Mouse (Mus musculus): ENCODE measurements around the gene Fitm1.

DNA sequence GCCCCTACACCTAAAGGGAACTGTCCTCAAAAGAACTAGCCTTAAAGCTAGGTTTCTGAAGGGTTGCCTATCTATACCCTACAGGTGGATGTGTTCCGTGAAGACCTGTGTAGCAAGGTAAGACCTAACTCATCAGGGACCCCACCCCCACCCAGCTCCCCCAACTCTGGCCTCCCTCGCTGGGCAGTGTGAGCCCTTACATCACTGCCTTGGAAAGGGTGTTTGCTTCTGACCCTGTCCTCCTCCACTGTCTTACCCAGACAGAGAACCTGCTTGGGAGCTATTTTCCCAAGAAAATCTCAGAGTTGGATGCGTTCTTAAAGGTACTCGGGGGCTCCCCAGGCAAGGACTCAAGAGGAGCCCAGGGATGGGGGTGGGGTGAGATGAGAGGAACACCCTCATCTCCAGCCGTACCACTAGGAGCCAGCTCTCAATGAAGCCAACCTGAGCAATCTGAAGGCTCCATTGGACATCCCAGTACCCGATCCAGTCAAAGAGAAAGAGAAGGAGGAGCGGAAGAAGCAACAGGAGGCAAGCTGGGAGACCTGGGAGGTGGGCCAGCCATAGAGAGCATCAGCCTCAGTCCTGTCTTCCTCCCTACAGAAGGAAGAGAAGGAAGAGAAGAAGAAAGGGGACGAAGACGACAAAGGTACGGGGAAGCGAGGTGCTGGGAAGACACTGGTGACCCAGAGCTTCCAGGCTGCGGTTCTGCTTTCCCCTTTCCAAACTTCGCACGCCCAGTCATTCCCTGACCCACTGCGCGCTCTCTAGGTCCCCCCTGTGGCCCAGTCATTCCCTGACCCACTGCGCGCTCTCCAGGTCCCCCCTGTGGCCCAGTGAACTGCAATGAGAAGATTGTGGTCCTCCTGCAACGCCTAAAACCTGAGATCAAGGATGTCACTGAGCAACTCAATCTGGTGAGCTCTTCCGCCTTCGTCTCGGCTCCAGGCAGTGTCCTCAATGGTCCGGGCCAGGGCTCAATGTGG, 4.4 kb downstream of the Fitm1 start:
- TF ChIP-seq POLR2A (IDR thresholded peaks at IDR 0.05; ENCODE audit: borderline replicate concordance, control insufficient read depth, low read depth, low read length), result no peak
- no peak for TF ChIP-seq CTCF (IDR thresholded peaks at IDR 0.05; ENCODE audit: control insufficient read depth, insufficient read depth, low read length)

Data from bone marrow, adult 2 months (tissue).